Mouse (Mus musculus) Muller cell, postnatal 12 days (primary cell): Measurements from ENCODE around the gene Tecrl.
A peak's percentile ranks its signal among the peaks of the same experiment; 100 is the strongest.

Source experiments
- DNase-seq: peaks from one replicate; pipeline ENCODE4 v3.0.0-alpha.2; 2015; ENCODE audit errors: inconsistent ontology term

Gene Tecrl

DNA sequence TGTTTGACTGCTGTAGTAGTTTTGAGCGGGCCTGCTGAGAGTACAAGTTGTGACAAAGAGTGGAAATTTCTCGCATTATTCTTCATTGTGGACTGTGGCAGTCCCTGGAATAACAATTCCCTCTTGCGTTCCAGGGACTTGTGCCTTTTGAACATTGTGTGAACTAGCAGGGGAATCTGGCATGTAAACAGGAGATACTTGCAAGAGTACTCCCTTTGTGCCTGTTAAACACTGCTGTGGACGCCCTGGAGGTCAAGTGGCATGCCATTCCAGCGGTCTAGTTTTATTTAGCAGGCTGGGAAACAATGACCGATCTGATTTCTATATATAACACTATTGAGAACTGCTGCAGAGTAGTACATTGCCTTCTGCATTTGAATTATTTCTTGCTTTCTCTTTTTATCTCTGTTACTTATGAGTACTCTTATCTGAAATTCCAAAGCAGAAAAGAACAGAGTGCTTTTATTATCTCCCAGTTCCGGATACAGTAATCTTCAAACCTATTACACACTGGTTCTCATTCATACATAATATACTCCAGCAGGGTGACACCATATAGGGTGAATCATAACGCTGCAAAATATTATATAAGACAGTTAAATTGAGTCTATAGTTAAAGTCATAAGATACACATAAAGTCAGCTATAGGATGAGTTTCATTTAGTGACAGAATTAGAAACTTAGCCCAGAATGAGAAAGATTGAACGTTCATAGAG is at the start of gene Tecrl:
TSS of gene Tecrl (minus strand) at position 350 of the 716 bp plus-strand sequence.
- DNase-seq = peak; percentile 39

DNA sequence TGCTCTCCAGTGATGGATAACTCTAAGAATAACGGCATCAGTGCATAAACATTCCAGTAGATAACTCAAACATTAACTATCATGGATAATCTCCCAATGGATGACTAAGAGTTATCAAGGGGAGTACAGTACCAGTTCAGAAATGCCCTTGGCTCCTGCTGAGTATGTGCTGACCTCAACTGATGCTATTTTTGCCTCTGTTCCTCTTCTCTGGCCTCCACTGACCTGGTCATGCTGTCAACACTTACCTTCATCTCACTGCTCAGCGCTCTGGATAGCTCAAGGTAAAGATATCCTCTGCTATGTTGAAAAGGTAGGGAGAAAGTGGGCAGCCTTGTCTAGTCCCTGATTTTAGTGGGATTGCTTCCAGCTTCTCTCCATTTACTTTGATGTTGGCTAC is 30.0 kb upstream of the Tecrl start:
- DNase-seq = no peak

DNA sequence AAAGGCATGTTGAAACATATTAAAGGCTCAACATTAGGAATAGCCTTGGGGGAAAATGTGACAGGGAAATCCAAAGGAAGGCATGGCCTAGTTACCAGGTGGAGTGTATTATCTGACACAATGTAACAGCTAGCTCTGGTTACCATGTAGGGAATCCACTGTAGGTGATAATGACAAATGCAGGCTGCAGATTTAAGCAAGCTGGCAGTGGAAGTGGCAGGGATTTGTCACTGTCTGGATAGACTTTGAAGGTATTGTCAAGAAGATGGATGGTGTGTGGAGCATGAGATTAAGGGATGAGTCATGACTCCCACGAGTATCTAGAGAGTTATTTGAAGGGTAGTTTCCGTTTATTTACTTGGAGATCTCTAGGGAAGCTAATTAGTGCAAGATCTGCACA is 3.4 kb downstream of the Tecrl start:
- no peak for DNase-seq

DNA sequence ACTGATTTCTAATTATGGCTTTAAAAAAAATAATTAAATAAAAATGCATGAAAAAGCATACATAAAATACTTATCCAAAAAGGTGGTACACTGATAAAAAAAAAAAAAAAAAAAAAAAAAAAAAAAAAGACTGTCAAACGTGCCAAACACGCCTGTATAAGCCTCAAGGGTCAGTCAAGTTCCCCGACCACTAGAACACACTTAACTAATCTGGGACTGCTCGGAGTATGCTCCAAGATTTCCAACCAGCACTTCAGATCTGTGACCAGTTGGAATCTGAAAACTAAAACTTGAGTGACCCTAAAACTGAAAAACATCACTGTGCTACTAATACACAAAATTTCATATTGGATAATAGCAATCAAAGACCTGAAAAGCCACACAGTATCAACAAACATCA is 15.9 kb downstream of the Tecrl start:
- no peak for DNase-seq

DNA sequence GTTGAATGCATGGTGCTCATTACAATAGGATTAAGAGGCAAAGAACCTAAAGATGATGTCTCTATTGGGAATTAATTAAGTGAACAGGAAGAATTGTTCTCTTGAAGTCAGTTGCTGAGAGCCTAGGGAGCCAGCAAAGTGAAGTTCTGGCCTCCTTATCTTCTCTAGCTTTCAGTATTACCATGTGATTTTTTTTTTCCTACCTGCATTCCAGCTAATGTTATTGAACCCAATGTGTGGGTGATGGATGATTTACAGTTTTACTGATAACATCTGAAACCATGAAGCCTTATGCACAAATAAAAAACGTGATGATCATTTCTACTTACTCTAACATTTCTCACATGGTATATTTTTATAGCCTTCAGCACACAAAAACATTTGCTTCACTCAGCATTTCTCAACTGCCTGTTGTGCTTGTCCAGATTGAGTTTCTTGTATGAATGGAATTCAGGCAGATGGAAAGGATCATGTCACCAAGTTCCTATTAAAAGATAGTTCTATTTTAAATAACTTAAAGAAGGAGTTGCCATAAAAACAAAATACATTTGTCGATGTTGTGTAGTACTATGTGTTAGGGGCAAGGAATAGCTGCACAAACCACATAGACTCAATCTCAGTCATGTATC is 87.7 kb downstream of the Tecrl start:
- no peak for DNase-seq

DNA sequence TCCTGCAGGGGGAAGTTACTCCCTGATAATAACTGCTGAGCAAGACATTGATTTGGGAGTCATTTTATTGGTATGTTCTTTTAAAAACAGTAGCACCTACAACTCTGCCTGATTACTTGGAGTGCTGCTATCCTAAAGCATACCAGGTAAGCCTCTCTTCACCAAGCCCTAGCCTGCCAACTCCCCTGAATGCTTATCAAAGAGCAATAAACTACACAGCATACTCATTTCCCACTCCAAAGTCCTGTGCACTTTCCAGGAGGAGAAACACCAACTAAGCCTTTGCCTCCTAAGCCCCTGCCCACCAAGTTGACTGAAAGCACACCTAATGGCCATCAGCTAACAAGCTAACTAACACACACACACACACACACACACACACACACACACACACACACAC is 94.9 kb downstream of the Tecrl start:
- DNase-seq = no peak

DNA sequence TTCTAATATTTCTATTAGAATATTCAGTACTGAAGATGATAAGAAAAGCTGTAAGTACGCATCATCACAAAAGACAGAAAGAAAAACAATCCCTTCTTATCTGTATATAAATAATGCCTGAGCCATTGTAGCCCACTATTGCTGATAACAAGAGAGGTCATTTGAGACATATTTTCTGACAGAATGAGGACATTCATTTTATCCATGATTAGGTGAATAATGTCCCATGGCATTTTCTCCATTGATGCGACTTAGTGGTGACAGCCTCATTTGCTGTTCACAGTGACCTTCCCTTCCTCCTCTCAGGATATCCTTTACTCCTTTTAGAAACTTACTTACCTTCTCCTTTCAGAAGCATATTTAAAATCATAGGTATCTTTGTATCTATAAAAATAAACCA is 100.9 kb downstream of the Tecrl start:
- no peak for DNase-seq

DNA sequence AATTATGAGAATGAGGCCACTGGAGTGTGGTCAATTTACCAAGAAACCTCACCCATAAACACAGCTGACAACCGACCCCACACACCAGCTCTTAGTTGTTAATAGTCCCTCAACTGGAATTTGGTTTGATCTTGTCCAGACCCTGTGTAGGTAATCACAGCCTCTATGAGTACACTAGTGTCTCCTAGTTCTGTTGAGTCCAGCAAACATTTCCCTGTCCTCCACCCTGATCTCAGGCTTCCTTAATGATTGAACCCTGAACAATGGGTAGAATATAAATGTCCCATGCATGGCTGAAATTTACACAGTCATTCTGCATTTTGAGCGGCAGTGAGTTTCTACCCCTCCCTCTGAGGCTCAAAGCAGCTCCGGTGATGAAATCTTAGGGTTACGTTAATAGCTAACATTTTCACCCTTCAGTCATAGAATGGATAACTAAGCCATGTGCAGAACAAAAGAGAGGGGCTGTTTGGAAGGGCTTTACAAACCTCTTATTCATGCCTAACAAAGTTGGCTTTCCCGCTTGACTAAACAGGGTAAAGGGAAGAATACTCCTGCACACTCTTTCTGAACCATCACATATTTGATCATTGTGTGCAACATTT is 116.0 kb downstream of the Tecrl start:
- DNase-seq = peak; percentile 62
